Mouse (Mus musculus): Measurements from ENCODE around the gene Naxd.
"Not testable (repeated sequence)": the region's sequence is repeated elsewhere in the genome, so short reads cannot be mapped to it uniquely, and the experiment has no call there.

DNA sequence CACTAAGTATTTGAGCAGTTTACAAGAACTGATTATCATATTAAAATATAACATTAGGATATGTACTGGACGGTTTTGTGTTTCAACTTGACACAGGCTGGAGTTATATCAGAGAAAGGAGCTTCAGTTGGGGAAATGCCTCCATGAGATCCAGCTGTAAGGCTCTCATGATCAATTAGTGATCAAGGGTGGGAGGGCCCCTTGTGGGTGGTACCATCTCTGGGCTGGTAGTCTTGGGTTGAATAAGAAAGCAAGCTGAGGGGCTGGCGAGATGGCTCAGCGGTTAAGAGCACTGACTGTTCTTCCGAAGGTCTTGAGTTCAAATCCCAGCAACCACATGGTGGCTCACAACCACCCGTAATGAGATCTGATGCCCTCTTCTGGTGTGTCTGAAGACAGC, 30.8 kb upstream of the Naxd start:
- TF ChIP-seq CTCF (conservative IDR thresholded peaks at IDR 0.05 in 1 of 2, IDR thresholded peaks at IDR 0.05 in 1 of 2; ENCODE audit: low read depth in 2 of 2, low read length in 2 of 2); POLR2A (IDR thresholded peaks at IDR 0.05; ENCODE audit: low read depth, low read length); MAFK (IDR thresholded peaks at IDR 0.05; ENCODE audit: insufficient replicate concordance, low read length); CHD1 (IDR thresholded peaks at IDR 0.05; ENCODE audit: low read depth, low read length); USF2 (conservative IDR thresholded peaks at IDR 0.05; ENCODE audit: low read depth, low read length); HCFC1 (IDR thresholded peaks at IDR 0.05; ENCODE audit: low read depth, low read length); TBP (conservative IDR thresholded peaks at IDR 0.05; ENCODE audit: low read depth, low read length); NRF1 (IDR thresholded peaks at IDR 0.05; ENCODE audit: low read depth, low read length); MAX (IDR thresholded peaks at IDR 0.05; ENCODE audit: low read length): not testable (repeated sequence)
